Mouse (Mus musculus): ENCODE results near the gene Ptprk.

GRCm38 (mm10) chr10:28112826-28113589 lies 38.4 kb downstream of the Ptprk start:
- TF ChIP-seq POLR2AphosphoS2 (IDR thresholded peaks at IDR 0.05; ENCODE audit: insufficient read length, low read depth) (no peak), MAX (IDR thresholded peaks at IDR 0.05; ENCODE audit: low read depth) (no peak), E2F4 (IDR thresholded peaks at IDR 0.05; ENCODE audit: insufficient read depth) (no peak), CEBPB (IDR thresholded peaks at IDR 0.05; ENCODE audit: insufficient read depth, poor library complexity, severe bottlenecking) (no peak), POLR2A (IDR thresholded peaks at IDR 0.05; ENCODE audit: insufficient read length, low read depth) (no peak), USF1 (IDR thresholded peaks at IDR 0.05; ENCODE audit: low read depth) (no peak)

Data from myocyte (in vitro differentiated cells).